Mouse (Mus musculus) liver, embryonic 14.5 days (tissue): ENCODE results near the gene Cilp2. TPM values are rescaled to one million over a fixed set of nuclear protein-coding genes. Genes with fewer than 3 reads are reported as not detected.

Experiments used
- ATAC-seq: fragments of 200-750 bp; cut with Nextera tagmentation; 2 replicates; pipeline ENCODE4 v1.8.0; 2017; ENCODE audit warnings: moderate number of reproducible peaks, mild to moderate bottlenecking, moderate library complexity; ENCODE audit not compliant: insufficient read depth
- DNase-seq, 3 experiments: peaks; one replicate each; pipeline ENCODE4 v3.0.0-alpha.2; 2012 to 2013; ENCODE audit warnings: low read depth in 3 of 3, low spot score in 3 of 3
- H3K27ac ChIP-seq: fragments of 300-500 bp; sonication (generic); 2 replicates; pipeline ENCODE4 v1.5.1; 2014; ENCODE audit warnings: moderate library complexity, mild to moderate bottlenecking, control low read depth, inconsistent platforms
- H3K27me3 ChIP-seq: fragments of 300-500 bp; sonication (generic); 2 replicates; pipeline ENCODE4 v1.6.1; 2014; ENCODE audit warnings: mild to moderate bottlenecking, low read length, moderate library complexity; ENCODE audit not compliant: control insufficient read depth, insufficient read depth
- H3K36me3 ChIP-seq: fragments of 300-500 bp; sonication (generic); replicated peaks from 2 replicates; pipeline ENCODE4 v1.6.1; 2014; ENCODE audit warnings: low read depth; ENCODE audit not compliant: control insufficient read depth, insufficient read depth
- H3K4me1 ChIP-seq, 2 experiments: fragments of 200-500 bp in 1 of 2; fragments of 300-500 bp in 1 of 2; sonication (generic) in 1 of 2; replicated peaks; 2 replicates each; pipeline ENCODE4 v1.6.1; 2012 to 2014; ENCODE audit warnings: antibody characterized with exemption in 1 of 2, inconsistent platforms in 1 of 2, low read length in 1 of 2; ENCODE audit not compliant: control insufficient read depth in 2 of 2, insufficient read depth in 2 of 2
- H3K4me2 ChIP-seq: fragments of 300-500 bp; sonication (generic); 2 replicates; pipeline ENCODE4 v1.6.1; 2014; ENCODE audit warnings: low read depth, mild to moderate bottlenecking, control low read depth, moderate library complexity
- H3K4me3 ChIP-seq, 2 experiments: fragments of 200-500 bp in 1 of 2; fragments of 300-500 bp in 1 of 2; sonication (generic) in 1 of 2; 2 replicates each; pipeline ENCODE4 v1.5.1; 2012 to 2014; ENCODE audit warnings: low read depth in 2 of 2, low read length in 2 of 2, mild to moderate bottlenecking in 2 of 2, control low read depth in 1 of 2, inconsistent platforms in 1 of 2, moderate library complexity in 1 of 2; ENCODE audit not compliant: insufficient read depth in 1 of 2
- H3K9ac ChIP-seq: fragments of 300-500 bp; sonication (generic); replicated peaks from 2 replicates; pipeline ENCODE4 v1.6.1; 2014; ENCODE audit warnings: mild to moderate bottlenecking, control low read depth, moderate library complexity
- H3K9me3 ChIP-seq: fragments of 300-500 bp; sonication (generic); 2 replicates; pipeline ENCODE4 v1.6.1; 2016; ENCODE audit warnings: low read length, mixed read lengths; ENCODE audit not compliant: control insufficient read depth
- CTCF ChIP-seq: IDR thresholded peaks from 2 replicates; pipeline ENCODE4 v1.5.1; 2016; ENCODE audit warnings: antibody characterized with exemption, low read depth, control low read depth
- EP300 ChIP-seq: IDR thresholded peaks from 2 replicates; pipeline ENCODE4 v1.6.1; 2016; ENCODE audit warnings: antibody characterized with exemption, low read depth
- WGBS: fragments of 180-500 bp; shearing (Covaris S2); extraction: QIAGEN DNeasy Blood & Tissue Kit; methylation state at CpG from one replicate; pipeline ENCODE4 v1.1.7; 2014; ENCODE audit not compliant: insufficient replicate concordance; 5-methylcytosine and 5-hydroxymethylcytosine counted together
- polyA plus RNA-seq, 2 experiments: library from polyadenylated mRNA; depleted of rRNA in 1 of 2; stranded (reverse) in 1 of 2; unstranded in 1 of 2; fragments of >200 nt; fragmentation: Nextera tagmentation in 1 of 2; extraction: Ambion mirVana in 1 of 2; gene quantifications; 2 replicates each; pipeline versions ENCODE4 v1.2.1 to v1.2.3; 2012 to 2014

The Cilp2 gene
- polyA plus RNA-seq, 2 experiments: 0.03 TPM; not detected in 1

DNA sequence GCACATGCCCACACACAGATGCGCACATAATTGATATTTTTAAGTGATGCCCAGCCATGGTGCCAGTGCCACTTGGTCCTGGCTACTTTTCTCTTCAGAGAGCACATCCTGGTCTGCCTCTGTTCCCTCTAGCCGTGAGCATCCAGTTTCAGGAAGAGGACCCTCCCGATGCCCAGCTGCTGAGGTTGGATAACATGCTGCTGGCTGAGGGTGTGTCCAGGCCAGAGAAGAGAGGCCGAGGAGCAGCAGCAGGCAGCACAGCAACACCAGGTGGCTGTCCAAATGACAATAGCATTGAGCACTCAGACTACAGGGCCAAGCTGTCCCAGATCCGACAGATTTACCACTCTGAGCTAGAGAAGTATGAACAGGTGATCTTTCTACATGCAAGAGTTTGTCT, 23.3 kb downstream of the Cilp2 start:
- no peak for DNase-seq
- 43% methylated on average over 5 of the region's 5 CpGs for WGBS
- no peaks in the 10 kb centered on the region for H3K36me3 ChIP-seq

DNA sequence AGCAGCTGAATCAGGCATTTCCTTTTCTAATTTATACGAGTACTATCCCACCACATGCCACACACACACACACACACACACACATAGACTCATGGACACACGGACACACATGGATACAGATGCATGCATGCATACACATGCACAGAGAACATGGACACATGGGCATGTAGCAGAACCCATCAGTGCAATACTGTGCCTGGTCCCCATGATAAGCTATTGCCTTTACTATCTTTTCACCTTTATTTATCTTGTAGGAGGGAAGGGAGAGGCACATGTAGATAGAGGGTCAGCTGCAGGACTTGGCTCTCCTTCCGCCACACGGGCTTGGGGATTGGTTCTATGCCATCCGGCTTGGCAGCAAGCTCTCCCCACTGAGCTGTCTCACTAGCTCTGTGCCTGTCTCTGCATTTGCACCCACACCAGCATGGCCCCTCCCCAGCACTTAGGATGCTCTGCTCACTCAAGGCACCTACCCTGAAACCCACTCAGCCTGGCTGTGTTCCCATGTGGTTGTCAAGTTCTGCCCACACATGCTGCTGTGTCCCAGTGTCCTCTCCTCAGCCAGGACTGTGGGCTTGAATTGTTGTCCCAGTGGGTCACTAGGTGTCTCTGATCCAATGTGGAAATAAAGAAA, 24.0 kb downstream of the Cilp2 start:
- ATAC-seq: peak; percentile 31; the same call in 1 of the 2 replicates
- WGBS: 58% methylated on average over 5 of the region's 5 CpGs

More for the DNA sequence above, 23.3 kb downstream of the Cilp2 start:
- Histone ChIP-seq H3K27ac (no peak overlapping the region), H3K9me3 (no peaks in the 10 kb centered on the region), H3K4me2 (no peak overlapping the region), H3K9ac (no peak overlapping the region), H3K27me3 (no peaks in the 10 kb centered on the region), H3K4me3 (no peak overlapping the region), H3K4me1 (peaks cover 2 to 9% of the 10 kb centered on the region in 2 experiments; a peak in 2 of 4 replicates)
- TF ChIP-seq EP300 (no peak), CTCF (no peak)
- peak; percentile 35; the same call in 1 of the 2 replicates for ATAC-seq

DNA sequence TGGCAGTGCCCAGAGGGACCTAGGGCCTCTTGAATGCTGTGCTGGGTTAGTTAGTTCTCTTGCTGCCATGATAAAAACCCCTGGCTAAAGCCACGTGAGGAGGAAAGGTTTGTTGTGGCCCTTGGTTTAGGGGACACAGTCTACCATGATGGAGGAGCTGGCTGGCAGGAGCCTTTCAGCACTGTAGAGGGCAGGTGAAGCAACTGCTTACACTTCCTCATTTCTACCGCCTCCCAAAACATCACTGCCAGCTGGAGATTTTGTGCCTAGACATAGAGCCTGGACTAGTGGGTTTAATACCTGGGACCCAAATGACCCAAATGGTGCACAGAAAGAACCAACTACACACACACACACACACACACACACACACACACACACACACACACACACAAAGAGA, 26.2 kb downstream of the Cilp2 start:
- H3K9ac ChIP-seq: no peak overlapping the region
- no peaks in the 10 kb centered on the region for H3K9me3 ChIP-seq
- no peak overlapping the region for H3K4me3 ChIP-seq
- H3K27ac ChIP-seq: no peak overlapping the region
- H3K4me1 ChIP-seq: peaks cover 2 to 9% of the 10 kb centered on the region in 2 experiments; a peak in 2 of 4 replicates
- 37% methylated on average over 2 of the region's 2 CpGs for WGBS
- no peaks in the 10 kb centered on the region for H3K27me3 ChIP-seq
- H3K4me2 ChIP-seq: no peak overlapping the region
- H3K36me3 ChIP-seq: no peaks in the 10 kb centered on the region
- TF ChIP-seq CTCF: no peak
- TF ChIP-seq EP300: no peak
- no peak for DNase-seq
- ATAC-seq: no peak

More for the DNA sequence above, 24.0 kb downstream of the Cilp2 start:
- peaks cover 2 to 9% of the 10 kb centered on the region in 2 experiments; a peak in 2 of 4 replicates for H3K4me1 ChIP-seq
- H3K4me2 ChIP-seq: no peak overlapping the region
- TF ChIP-seq EP300 (no peak), CTCF (no peak)
- H3K27ac ChIP-seq: no peak overlapping the region
- no peaks in the 10 kb centered on the region for H3K36me3 ChIP-seq
- H3K4me3 ChIP-seq: no peak overlapping the region
- no peak overlapping the region for H3K9ac ChIP-seq
- H3K9me3 ChIP-seq: no peaks in the 10 kb centered on the region
- no peaks in the 10 kb centered on the region for H3K27me3 ChIP-seq
- no peak for DNase-seq

DNA sequence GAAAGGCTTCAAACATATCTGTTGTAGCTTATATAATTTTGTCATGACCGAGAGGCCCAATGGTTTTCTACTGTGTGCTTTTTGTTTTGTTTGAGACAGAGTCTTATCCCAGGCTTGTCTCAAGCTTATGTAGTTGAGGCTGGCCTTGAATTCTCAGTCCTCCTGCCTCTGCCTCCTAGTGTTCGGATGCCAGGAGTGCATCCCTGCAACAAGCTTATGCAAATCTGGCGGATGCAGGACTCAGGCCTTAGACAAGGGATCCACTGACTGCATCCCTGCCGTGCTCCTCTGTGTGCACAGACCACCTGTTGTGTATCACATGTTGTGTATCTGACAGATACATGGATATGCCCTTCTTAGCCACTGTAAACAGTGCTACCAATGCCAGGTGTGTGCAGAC, 26.7 kb downstream of the Cilp2 start:
- Histone ChIP-seq H3K9ac (no peak overlapping the region), H3K36me3 (no peaks in the 10 kb centered on the region), H3K4me1 (peaks cover 2 to 9% of the 10 kb centered on the region in 2 experiments; a peak in 2 of 4 replicates), H3K9me3 (no peaks in the 10 kb centered on the region), H3K4me2 (no peak overlapping the region), H3K4me3 (no peak overlapping the region), H3K27me3 (no peaks in the 10 kb centered on the region), H3K27ac (no peak overlapping the region)
- no peak for ATAC-seq
- TF ChIP-seq CTCF: peak; percentile 56
- TF ChIP-seq EP300: no peak
- 62% methylated on average over 4 of the region's 4 CpGs for WGBS
- no peak for DNase-seq

DNA sequence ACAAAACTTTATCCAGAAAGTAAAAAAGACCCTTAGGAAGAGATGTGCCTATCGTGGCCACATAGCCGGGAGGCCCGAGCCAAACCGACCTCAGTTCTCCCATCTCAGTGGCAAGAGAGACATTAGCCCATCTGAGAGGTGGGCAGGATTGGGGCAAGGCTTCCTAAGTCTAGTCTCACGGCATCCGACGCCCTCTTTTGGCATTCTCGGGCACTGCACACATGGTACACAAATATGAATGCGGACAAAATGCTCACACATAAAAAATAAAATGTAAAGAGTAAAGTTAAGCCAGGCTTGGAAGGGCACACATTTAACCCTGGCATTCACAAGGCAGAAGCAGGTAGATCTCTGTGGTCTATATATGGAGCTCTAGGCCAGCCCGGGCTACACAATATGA, 33.6 kb downstream of the Cilp2 start:
- 76% methylated on average over 10 of the region's 10 CpGs for WGBS
- no peak overlapping the region for H3K9ac ChIP-seq

More for the DNA sequence above, 33.6 kb downstream of the Cilp2 start:
- H3K27me3 ChIP-seq: no peaks in the 10 kb centered on the region
- no peak overlapping the region for H3K4me3 ChIP-seq
- ATAC-seq (no peak), DNase-seq (no peak)
- 0 out of 2 replicates have a peak, but pooled peaks have one; percentile 12 for TF ChIP-seq CTCF
- no peak for TF ChIP-seq EP300
- no peaks in the 10 kb centered on the region for H3K36me3 ChIP-seq
- H3K4me1 ChIP-seq: peaks cover 4 to 16% of the 10 kb centered on the region in 2 experiments; a peak in 3 of 4 replicates
- no peak overlapping the region for H3K4me2 ChIP-seq
- no peak overlapping the region for H3K27ac ChIP-seq
- no peaks in the 10 kb centered on the region for H3K9me3 ChIP-seq
